Mouse (Mus musculus) midbrain, embryonic 16.5 days (tissue): ENCODE results near the gene Snrnp48. TPM values are rescaled to one million over a fixed set of nuclear protein-coding genes. Genes with fewer than 3 reads are reported as not detected.

Source experiments
- ATAC-seq: fragments of 200-750 bp; cut with Nextera tagmentation; 2 replicates; pipeline ENCODE4 v1.8.0; 2017; ENCODE audit warnings: moderate TSS enrichment
- H3K27ac ChIP-seq: fragments of 300-500 bp; sonication (generic); 2 replicates; pipeline ENCODE4 v1.5.1; 2014; ENCODE audit warnings: mild to moderate bottlenecking, low read length, mixed read lengths
- H3K27me3 ChIP-seq: fragments of 300-500 bp; sonication (generic); 2 replicates; pipeline ENCODE4 v1.6.1; 2014; ENCODE audit warnings: low read depth, low read length, mixed read lengths; ENCODE audit not compliant: control insufficient read depth, insufficient read depth
- H3K36me3 ChIP-seq: fragments of 300-500 bp; sonication (generic); 2 replicates; pipeline ENCODE4 v1.6.1; 2014; ENCODE audit warnings: mild to moderate bottlenecking, low read length, moderate library complexity, mixed read lengths; ENCODE audit not compliant: control insufficient read depth, insufficient read depth
- H3K4me1 ChIP-seq: fragments of 300-500 bp; sonication (generic); 2 replicates; pipeline ENCODE4 v1.6.1; 2014; ENCODE audit warnings: mild to moderate bottlenecking, low read length, mixed read lengths; ENCODE audit not compliant: control insufficient read depth, insufficient read depth
- H3K4me2 ChIP-seq: fragments of 300-500 bp; sonication (generic); 2 replicates; pipeline ENCODE4 v1.6.1; 2014; ENCODE audit warnings: mild to moderate bottlenecking, low read length, mixed read lengths
- H3K4me3 ChIP-seq: fragments of 300-500 bp; sonication (generic); 2 replicates; pipeline ENCODE4 v1.5.1; 2014; ENCODE audit warnings: low read depth, mild to moderate bottlenecking, low read length, moderate library complexity, mixed read lengths
- H3K9ac ChIP-seq: fragments of 300-500 bp; sonication (generic); 2 replicates; pipeline ENCODE4 v1.6.1; 2014; ENCODE audit warnings: low read depth, low read length, mixed read lengths
- H3K9me3 ChIP-seq: fragments of 300-500 bp; sonication (generic); replicated peaks from 2 replicates; pipeline ENCODE4 v1.6.1; 2014; ENCODE audit warnings: mild to moderate bottlenecking, low read length, mixed read lengths; ENCODE audit not compliant: control insufficient read depth, poor library complexity, severe bottlenecking
- WGBS: fragments of 180-500 bp; shearing (Covaris S2); extraction: QIAGEN DNeasy Blood & Tissue Kit; methylation state at CpG from one replicate; pipeline ENCODE4 v1.1.7; 2014; 5-methylcytosine and 5-hydroxymethylcytosine counted together
- polyA plus RNA-seq: library from polyadenylated mRNA; unstranded; fragments of >200 nt; fragmentation: Nextera tagmentation; extraction: Ambion mirVana; gene quantifications from 2 replicates; pipeline ENCODE4 v1.2.1, GENCODE M21; 2015

Gene Snrnp48
- polyA plus RNA-seq, 1 experiment from 2014 or later, result 25.7 TPM

GRCm38 (mm10) chr13:38201413-38201812 is 3.3 kb upstream of the Snrnp48 start:
- H3K4me3 ChIP-seq, result no peak overlapping the region
- no peaks in the 10 kb centered on the region for H3K36me3 ChIP-seq
- no peak overlapping the region for H3K4me2 ChIP-seq
- 0 out of 2 replicates have a peak, but pooled peaks cover 2% of the 10 kb centered on the region for H3K27me3 ChIP-seq
- no peak for ATAC-seq
- peaks cover 10% of the 10 kb centered on the region; the same call in 1 of the 2 replicates for H3K9me3 ChIP-seq
- H3K4me1 ChIP-seq, result peaks cover 14% of the 10 kb centered on the region
- H3K9ac ChIP-seq, result no peak overlapping the region
- no peak overlapping the region for H3K27ac ChIP-seq
- 80% methylated on average over 6 of the region's 6 CpGs for WGBS

GRCm38 (mm10) chr13:38204171-38204570 is 567 bp upstream of the Snrnp48 start:
- H3K27me3 ChIP-seq, result 0 out of 2 replicates have a peak, but pooled peaks cover 2% of the 10 kb centered on the region
- H3K4me2 ChIP-seq, result peak overlapping the region; percentile 67
- H3K9ac ChIP-seq, result no peak overlapping the region
- no peak for ATAC-seq
- 65% methylated on average over 4 of the region's 4 CpGs for WGBS
- peaks cover 19% of the 10 kb centered on the region for H3K4me1 ChIP-seq
- peak overlapping the region; percentile 90 for H3K4me3 ChIP-seq
- H3K9me3 ChIP-seq, result no peaks in the 10 kb centered on the region
- no peak overlapping the region for H3K27ac ChIP-seq
- no peaks in the 10 kb centered on the region for H3K36me3 ChIP-seq

GRCm38 (mm10) chr13:38211122-38211521 is 6.4 kb downstream of the Snrnp48 start:
- H3K27ac ChIP-seq, result no peak overlapping the region
- no peaks in the 10 kb centered on the region for H3K27me3 ChIP-seq
- ATAC-seq, result no peak
- peaks cover 8% of the 10 kb centered on the region for H3K4me1 ChIP-seq
- H3K4me2 ChIP-seq, result no peak overlapping the region
- WGBS, result 94% methylated on average over 5 of the region's 5 CpGs
- H3K4me3 ChIP-seq, result no peak overlapping the region
- H3K36me3 ChIP-seq, result peaks cover 19% of the 10 kb centered on the region; the same call in 1 of the 2 replicates
- no peaks in the 10 kb centered on the region for H3K9me3 ChIP-seq
- no peak overlapping the region for H3K9ac ChIP-seq

GRCm38 (mm10) chr13:38218686-38219085 is 13.9 kb downstream of the Snrnp48 start:
- H3K4me3 ChIP-seq, result no peak overlapping the region
- H3K9ac ChIP-seq, result no peak overlapping the region
- no peak overlapping the region for H3K4me2 ChIP-seq
- no peak for ATAC-seq
- WGBS, result 86% methylated on average over 3 of the region's 3 CpGs
- no peak overlapping the region for H3K27ac ChIP-seq
- no peaks in the 10 kb centered on the region for H3K9me3 ChIP-seq
- no peaks in the 10 kb centered on the region for H3K4me1 ChIP-seq
- peaks cover 26% of the 10 kb centered on the region for H3K36me3 ChIP-seq
- no peaks in the 10 kb centered on the region for H3K27me3 ChIP-seq

- Histone ChIP-seq H3K27me3 (no peaks in the 10 kb centered on the region), H3K4me3 (no peak overlapping the region), H3K9me3 (no peaks in the 10 kb centered on the region), H3K27ac (no peak overlapping the region), H3K4me1 (no peaks in the 10 kb centered on the region), H3K4me2 (no peak overlapping the region), H3K36me3 (peaks cover 38% of the 10 kb centered on the region), H3K9ac (no peak overlapping the region)
- ATAC-seq, result no peak
- 95% methylated on average over 6 of the region's 6 CpGs for WGBS
Observed at GRCm38 (mm10) chr13:38220331-38220730, 15.6 kb downstream of the Snrnp48 start.

GRCm38 (mm10) chr13:38230177-38230821 is 25.6 kb downstream of the Snrnp48 start:
- H3K9me3 ChIP-seq, result no peaks in the 10 kb centered on the region
- WGBS, result 58% methylated on average over 9 of the region's 9 CpGs
- H3K9ac ChIP-seq, result no peak overlapping the region
- no peak overlapping the region for H3K27ac ChIP-seq
- no peak overlapping the region for H3K4me2 ChIP-seq
- peak; percentile 57; the same call in 1 of the 2 replicates for ATAC-seq
- no peaks in the 10 kb centered on the region for H3K27me3 ChIP-seq
- H3K36me3 ChIP-seq, result peaks cover 7% of the 10 kb centered on the region
- no peak overlapping the region for H3K4me3 ChIP-seq
- no peaks in the 10 kb centered on the region for H3K4me1 ChIP-seq

GRCm38 (mm10) chr13:38232411-38232810 is 27.7 kb downstream of the Snrnp48 start:
- Histone ChIP-seq H3K9ac (no peak overlapping the region), H3K4me2 (no peak overlapping the region), H3K4me1 (no peaks in the 10 kb centered on the region), H3K9me3 (no peaks in the 10 kb centered on the region), H3K27me3 (no peaks in the 10 kb centered on the region), H3K36me3 (peaks cover 6% of the 10 kb centered on the region), H3K27ac (no peak overlapping the region), H3K4me3 (no peak overlapping the region)
- no peak for ATAC-seq
- 87% methylated on average over 4 of the region's 4 CpGs for WGBS

GRCm38 (mm10) chr13:38232856-38233625 is 28.3 kb downstream of the Snrnp48 start:
- Histone ChIP-seq H3K27me3 (no peaks in the 10 kb centered on the region), H3K27ac (no peak overlapping the region), H3K36me3 (peaks cover 6% of the 10 kb centered on the region), H3K4me2 (no peak overlapping the region), H3K4me3 (no peak overlapping the region), H3K9ac (no peak overlapping the region), H3K9me3 (no peaks in the 10 kb centered on the region), H3K4me1 (no peaks in the 10 kb centered on the region)
- ATAC-seq, result no peak
- 78% methylated on average over 3 of the region's 3 CpGs for WGBS

GRCm38 (mm10) chr13:38234651-38235050 is 29.9 kb downstream of the Snrnp48 start:
- H3K4me3 ChIP-seq, result no peak overlapping the region
- H3K9me3 ChIP-seq, result no peaks in the 10 kb centered on the region
- WGBS, result 82% methylated on average over 5 of the region's 5 CpGs
- no peaks in the 10 kb centered on the region for H3K36me3 ChIP-seq
- no peak overlapping the region for H3K9ac ChIP-seq
- H3K27me3 ChIP-seq, result no peaks in the 10 kb centered on the region
- H3K4me1 ChIP-seq, result no peaks in the 10 kb centered on the region
- H3K4me2 ChIP-seq, result no peak overlapping the region
- H3K27ac ChIP-seq, result no peak overlapping the region
- ATAC-seq, result no peak
